Mouse (Mus musculus) limb, embryonic 10.5 days (tissue): ENCODE results near the gene Olfr411. TPM values are rescaled to one million over a fixed set of nuclear protein-coding genes. Genes with fewer than 3 reads are reported as not detected.

Experiments used
- DNase-seq: peaks from one replicate; pipeline ENCODE4 v3.0.0-alpha.2; 2017; ENCODE audit warnings: low spot score
- H3K27ac ChIP-seq: fragments of 300-500 bp; sonication (generic); 2 replicates; pipeline ENCODE4 v1.5.1; 2016; ENCODE audit warnings: mild to moderate bottlenecking
- H3K27me3 ChIP-seq: fragments of 300-500 bp; sonication (generic); 2 replicates; pipeline ENCODE4 v1.6.1; 2016; ENCODE audit warnings: low read depth, mild to moderate bottlenecking; ENCODE audit not compliant: poor library complexity, severe bottlenecking
- H3K36me3 ChIP-seq: fragments of 300-500 bp; sonication (generic); 2 replicates; pipeline ENCODE4 v1.6.1; 2016; ENCODE audit warnings: mild to moderate bottlenecking, moderate library complexity
- H3K4me1 ChIP-seq: fragments of 300-500 bp; sonication (generic); 2 replicates; pipeline ENCODE4 v1.6.1; 2016
- H3K4me3 ChIP-seq: fragments of 300-500 bp; sonication (generic); 2 replicates; pipeline ENCODE4 v1.5.1; 2016; ENCODE audit warnings: mild to moderate bottlenecking, moderate library complexity
- H3K9me3 ChIP-seq: fragments of 300-500 bp; sonication (generic); replicated peaks from 2 replicates; pipeline ENCODE4 v1.6.1; 2016; ENCODE audit warnings: mild to moderate bottlenecking
- WGBS: fragments of 180-500 bp; shearing (Covaris S2); methylation state at CpG from one replicate; pipeline ENCODE4 v1.1.7; 2016; 5-methylcytosine and 5-hydroxymethylcytosine counted together
- polyA plus RNA-seq: library from polyadenylated mRNA; unstranded; fragments of >200 nt; fragmentation: Nextera tagmentation; extraction: Ambion mirVana; gene quantifications from 2 replicates; pipeline ENCODE4 v1.2.1, GENCODE M21; 2016

The Olfr411 gene
- polyA plus RNA-seq: not detected in 2 replicates

GRCm38 (mm10) chr11:74352550-74352949 lies at the start of gene Olfr411:
Gene Olfr411, minus strand, starts transcription at chr11:74352650.
- no peaks in the 10 kb centered on the region for H3K9me3 ChIP-seq
- H3K27me3 ChIP-seq: no peaks in the 10 kb centered on the region
- 86% methylated on average over 3 of the region's 3 CpGs for WGBS

DNA sequence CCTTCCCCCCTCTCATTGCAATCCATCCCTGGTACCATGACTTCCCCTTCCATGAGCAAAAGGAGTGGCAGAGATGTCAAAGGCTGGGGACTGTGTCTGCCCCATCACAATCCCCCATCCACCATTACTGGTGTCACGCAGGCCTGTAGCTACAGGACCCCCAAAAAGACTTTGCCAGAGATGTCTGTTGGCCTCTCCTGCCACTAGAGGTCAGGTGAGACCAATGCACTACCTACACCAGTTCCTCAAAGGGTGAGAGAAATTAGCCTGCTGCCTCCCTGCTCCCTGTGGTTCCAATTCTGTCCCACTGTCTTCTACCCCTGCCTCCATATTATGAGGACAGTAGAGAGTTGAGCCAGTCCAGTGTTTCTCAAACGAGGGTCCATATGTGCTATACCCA lies 49.7 kb upstream of the Olfr411 start:
- H3K36me3 ChIP-seq: no peaks in the 10 kb centered on the region
- H3K4me3 ChIP-seq: no peak overlapping the region
- H3K27me3 ChIP-seq: no peaks in the 10 kb centered on the region
- no peak overlapping the region for H3K27ac ChIP-seq
- H3K9me3 ChIP-seq: no peaks in the 10 kb centered on the region
- no peak for DNase-seq
- 54% methylated on average over 2 of the region's 2 CpGs for WGBS
- no peaks in the 10 kb centered on the region for H3K4me1 ChIP-seq

More at GRCm38 (mm10) chr11:74352550-74352949, at the start of gene Olfr411:
- Histone ChIP-seq H3K27ac (no peak within 1 kb of the TSS), H3K4me1 (no peaks in the 10 kb centered on the region), H3K4me3 (no peak within 1 kb of the TSS), H3K36me3 (no peaks in the 10 kb centered on the region)
- no peak for DNase-seq

DNA sequence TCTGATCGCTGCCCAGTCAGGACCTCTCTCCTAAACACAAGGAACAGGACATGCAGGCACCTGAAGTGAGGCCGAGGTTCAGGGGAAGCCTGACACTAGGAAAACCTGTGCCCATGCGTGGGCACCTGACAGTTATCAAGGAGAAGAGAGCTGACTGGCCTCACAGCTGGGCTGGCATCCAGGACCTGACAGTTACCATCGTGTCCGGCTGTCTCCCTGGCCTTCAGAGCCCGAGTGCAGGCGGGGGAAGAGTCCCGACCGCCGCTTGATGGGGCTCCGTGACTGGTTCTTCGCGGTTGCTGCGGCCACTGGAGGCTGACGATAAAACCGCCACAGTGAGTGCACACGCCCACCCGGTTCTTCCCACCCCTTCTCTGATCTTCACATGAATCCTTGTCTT lies 43.1 kb upstream of the Olfr411 start:
- no peak overlapping the region for H3K27ac ChIP-seq
- H3K36me3 ChIP-seq: no peaks in the 10 kb centered on the region
- H3K4me1 ChIP-seq: no peaks in the 10 kb centered on the region
- DNase-seq: no peak
- H3K27me3 ChIP-seq: no peaks in the 10 kb centered on the region
- WGBS: 78% methylated on average over 18 of the region's 18 CpGs
- H3K9me3 ChIP-seq: no peaks in the 10 kb centered on the region
- no peak overlapping the region for H3K4me3 ChIP-seq

- DNase-seq: no peak
- no peak overlapping the region for H3K27ac ChIP-seq
- WGBS: 83% methylated on average over 5 of the region's 5 CpGs
These were observed 41.0 kb upstream of the Olfr411 start for GRCm38 (mm10) chr11:74393489-74393888.

DNA sequence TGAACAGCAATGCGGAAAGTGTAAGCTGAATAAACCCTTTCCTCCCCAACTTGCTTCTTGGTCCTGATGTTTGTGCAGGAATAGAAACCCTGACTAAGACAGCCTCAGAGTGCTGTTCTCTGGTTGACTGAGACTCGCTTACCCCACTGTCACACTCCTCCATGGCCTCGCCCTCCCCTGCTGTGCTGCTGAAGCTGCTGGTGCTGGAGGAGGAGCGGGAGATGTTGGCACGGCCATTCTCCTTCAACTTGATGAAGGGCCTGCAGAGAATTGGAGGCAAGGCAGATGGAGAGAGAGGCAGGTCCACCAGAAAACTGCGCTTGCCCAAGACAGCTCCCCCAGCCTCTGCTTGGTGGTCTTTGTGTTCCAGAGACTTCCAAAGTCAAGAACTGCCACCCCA lies 40.5 kb upstream of the Olfr411 start:
- no peak for DNase-seq
- Histone ChIP-seq H3K27me3 (no peaks in the 10 kb centered on the region), H3K36me3 (no peaks in the 10 kb centered on the region), H3K27ac (no peak overlapping the region), H3K4me1 (no peaks in the 10 kb centered on the region), H3K4me3 (no peak overlapping the region), H3K9me3 (no peaks in the 10 kb centered on the region)
- WGBS: 71% methylated on average over 6 of the region's 6 CpGs

More at GRCm38 (mm10) chr11:74393489-74393888, 41.0 kb upstream of the Olfr411 start:
- no peaks in the 10 kb centered on the region for H3K36me3 ChIP-seq
- no peaks in the 10 kb centered on the region for H3K27me3 ChIP-seq
- no peaks in the 10 kb centered on the region for H3K4me1 ChIP-seq
- no peak overlapping the region for H3K4me3 ChIP-seq
- H3K9me3 ChIP-seq: no peaks in the 10 kb centered on the region

DNA sequence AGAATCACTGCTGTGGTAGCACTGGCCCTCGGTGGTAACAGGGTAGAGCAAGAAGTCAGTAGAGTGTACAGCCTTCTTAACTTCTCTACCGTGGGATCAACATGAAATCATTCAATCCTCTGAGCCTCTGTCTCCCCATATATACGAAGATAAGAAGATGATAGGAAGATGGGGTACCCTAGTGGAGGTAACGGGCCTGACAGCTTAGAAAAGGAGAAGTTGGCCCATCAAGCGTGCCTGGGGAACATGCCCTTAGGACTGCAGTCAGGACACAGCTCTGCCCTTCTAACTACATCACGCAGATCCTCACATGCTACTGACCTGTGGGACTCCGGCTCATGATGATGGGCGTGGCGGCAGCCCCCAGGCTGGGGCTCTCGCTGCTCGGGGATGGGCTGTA lies 39.4 kb upstream of the Olfr411 start:
- DNase-seq: no peak
- no peak overlapping the region for H3K27ac ChIP-seq
- no peaks in the 10 kb centered on the region for H3K27me3 ChIP-seq
- WGBS: 89% methylated on average over 11 of the region's 11 CpGs
- no peaks in the 10 kb centered on the region for H3K9me3 ChIP-seq
- no peaks in the 10 kb centered on the region for H3K4me1 ChIP-seq
- no peaks in the 10 kb centered on the region for H3K36me3 ChIP-seq
- H3K4me3 ChIP-seq: no peak overlapping the region

DNA sequence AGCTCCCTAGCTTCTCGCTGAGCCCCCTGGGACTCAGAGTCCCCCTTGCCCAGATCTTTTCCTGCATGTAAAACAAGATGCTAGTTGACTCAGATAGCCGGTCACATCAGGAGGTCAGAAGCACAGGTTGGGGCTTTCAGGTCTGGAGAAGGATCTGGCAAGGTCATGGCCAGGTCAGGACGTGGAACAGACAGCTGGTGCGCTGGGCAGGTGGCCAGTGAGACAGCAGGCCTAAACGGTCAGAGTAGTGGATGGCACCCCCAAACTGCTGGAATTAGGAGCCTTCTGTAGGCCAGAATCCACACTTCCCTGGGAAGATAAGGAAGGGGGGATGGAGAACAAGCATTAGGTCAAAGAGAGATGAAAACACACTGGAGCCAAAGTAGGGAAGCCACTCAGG lies 34.8 kb upstream of the Olfr411 start:
- DNase-seq: no peak

DNA sequence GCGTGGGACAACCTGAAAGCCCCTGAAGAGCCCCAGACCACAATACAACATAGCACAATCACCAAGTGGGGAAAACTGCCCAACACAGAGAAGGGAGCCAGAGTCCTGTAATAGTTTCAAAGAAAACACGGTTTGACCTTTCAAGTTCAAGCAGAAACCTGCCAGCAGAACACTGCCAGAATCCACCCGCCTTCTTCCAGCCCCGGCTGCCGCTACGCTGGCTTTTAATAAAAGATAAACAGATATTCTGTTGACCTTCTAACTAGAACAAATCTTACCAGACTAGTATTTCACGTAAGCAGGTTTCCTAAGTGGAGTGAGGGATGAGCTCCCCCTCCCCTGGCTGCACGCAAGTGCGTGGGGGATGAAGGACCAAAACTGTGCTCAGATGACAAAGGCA lies 33.2 kb upstream of the Olfr411 start:
- Histone ChIP-seq H3K9me3 (no peaks in the 10 kb centered on the region), H3K36me3 (no peaks in the 10 kb centered on the region), H3K4me3 (no peak overlapping the region), H3K27ac (no peak overlapping the region), H3K27me3 (no peaks in the 10 kb centered on the region), H3K4me1 (peaks cover 6% of the 10 kb centered on the region; the same call in 1 of the 2 replicates)
- WGBS: 91% methylated on average over 9 of the region's 9 CpGs
- no peak for DNase-seq

More for the DNA sequence above, 34.8 kb upstream of the Olfr411 start:
- WGBS: 83% methylated on average over 5 of the region's 5 CpGs
- Histone ChIP-seq H3K36me3 (no peaks in the 10 kb centered on the region), H3K4me1 (peaks cover 6% of the 10 kb centered on the region; the same call in 1 of the 2 replicates), H3K9me3 (no peaks in the 10 kb centered on the region), H3K27me3 (no peaks in the 10 kb centered on the region), H3K27ac (no peak overlapping the region), H3K4me3 (no peak overlapping the region)

GRCm38 (mm10) chr11:74379166-74379873 lies 26.9 kb upstream of the Olfr411 start:
- 73% methylated on average over 4 of the region's 4 CpGs for WGBS

DNA sequence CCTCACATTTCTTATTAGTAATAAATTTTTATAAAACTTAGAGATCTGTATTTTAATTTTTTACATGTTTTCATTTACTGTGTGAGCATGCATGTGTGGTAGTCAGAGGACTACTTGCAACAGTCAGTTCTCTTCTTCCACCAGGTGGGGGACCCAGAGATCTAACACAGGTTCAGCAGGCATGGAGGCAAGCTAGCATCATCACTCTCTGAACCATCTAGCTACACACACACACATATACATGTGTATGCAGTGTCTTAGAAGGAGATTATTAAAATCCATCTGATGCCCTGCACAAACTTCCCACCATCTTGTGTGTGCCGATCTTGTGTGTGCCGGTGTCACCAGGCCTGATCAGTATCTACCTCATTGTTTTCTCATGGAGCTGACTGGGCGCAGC lies 24.4 kb upstream of the Olfr411 start:
- H3K27ac ChIP-seq: no peak overlapping the region
- DNase-seq: peak; percentile 37
- no peaks in the 10 kb centered on the region for H3K27me3 ChIP-seq
- H3K36me3 ChIP-seq: no peaks in the 10 kb centered on the region
- no peaks in the 10 kb centered on the region for H3K9me3 ChIP-seq
- H3K4me1 ChIP-seq: peaks cover 5% of the 10 kb centered on the region; the same call in 1 of the 2 replicates
- WGBS: 82% methylated on average over 3 of the region's 3 CpGs
- no peak overlapping the region for H3K4me3 ChIP-seq

More at GRCm38 (mm10) chr11:74379166-74379873, 26.9 kb upstream of the Olfr411 start:
- H3K9me3 ChIP-seq: no peaks in the 10 kb centered on the region
- peaks cover 5% of the 10 kb centered on the region; the same call in 1 of the 2 replicates for H3K4me1 ChIP-seq
- no peak overlapping the region for H3K4me3 ChIP-seq
- H3K36me3 ChIP-seq: no peaks in the 10 kb centered on the region
- DNase-seq: no peak
- H3K27me3 ChIP-seq: no peaks in the 10 kb centered on the region
- no peak overlapping the region for H3K27ac ChIP-seq

- peaks cover 5% of the 10 kb centered on the region; the same call in 1 of the 2 replicates for H3K27me3 ChIP-seq
- WGBS: 18% methylated on average over 22 of the region's 22 CpGs
- peak; percentile 88 for DNase-seq
These were observed 19.1 kb upstream of the Olfr411 start for GRCm38 (mm10) chr11:74371393-74372100.

GRCm38 (mm10) chr11:74361769-74362168 lies 9.3 kb upstream of the Olfr411 start, which contains the start of gene Olfr412:
Gene Olfr412, plus strand, starts transcription at chr11:74362069.
- Histone ChIP-seq H3K27me3 (no peaks in the 10 kb centered on the region), H3K36me3 (no peaks in the 10 kb centered on the region), H3K4me1 (no peaks in the 10 kb centered on the region), H3K4me3 (no peak within 1 kb of the TSS), H3K27ac (no peak within 1 kb of the TSS), H3K9me3 (no peaks in the 10 kb centered on the region)
- 82% methylated on average over 1 of the region's 1 CpGs for WGBS
- DNase-seq: no peak

More at GRCm38 (mm10) chr11:74371393-74372100, 19.1 kb upstream of the Olfr411 start:
- no peaks in the 10 kb centered on the region for H3K9me3 ChIP-seq
- H3K27ac ChIP-seq: no peak overlapping the region
- no peaks in the 10 kb centered on the region for H3K36me3 ChIP-seq
- H3K4me3 ChIP-seq: no peak overlapping the region
- no peaks in the 10 kb centered on the region for H3K4me1 ChIP-seq

DNA sequence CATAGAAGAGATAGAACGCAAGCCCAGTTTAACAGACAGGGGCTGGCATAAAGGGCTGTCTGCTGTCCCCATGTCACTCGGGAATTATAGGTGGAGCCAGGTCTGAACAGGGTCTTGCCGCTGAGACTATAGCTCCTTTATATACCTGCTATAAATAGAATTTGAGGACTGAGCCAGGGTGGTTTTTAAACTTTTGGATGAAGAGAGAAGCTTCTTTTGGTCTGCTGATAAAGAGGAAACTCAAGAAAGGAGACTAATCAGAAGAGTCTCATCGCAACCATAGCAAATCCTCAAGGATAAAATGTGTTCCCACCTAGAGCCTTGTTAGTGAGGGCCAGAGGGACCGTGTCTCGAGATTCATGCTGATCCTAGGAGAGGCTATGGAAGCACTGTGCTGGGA lies 14.5 kb downstream of the Olfr411 start, which contains the start of gene Olfr410:
TSS of gene Olfr410 (minus strand) at position 101 of the 400 bp plus-strand sequence.
- Histone ChIP-seq H3K36me3 (no peaks in the 10 kb centered on the region), H3K27ac (no peak within 1 kb of the TSS), H3K4me1 (no peaks in the 10 kb centered on the region), H3K4me3 (no peak within 1 kb of the TSS), H3K9me3 (no peaks in the 10 kb centered on the region), H3K27me3 (no peaks in the 10 kb centered on the region)
- DNase-seq: no peak
- WGBS: 83% methylated on average over 6 of the region's 6 CpGs
